Mouse (Mus musculus) kidney, postnatal 14 days (tissue): ENCODE measurements around the gene Meiob.

Experiments
- DNase-seq: peaks from one replicate; pipeline ENCODE4 v3.0.0; 2022; ENCODE audit warnings: mixed read lengths

Meiob gene

GRCm38 (mm10) chr17:24803952-24804951, at the start of gene Meiob:
Gene Meiob (plus strand): TSS chr17:24804289.
- DNase-seq, result peak; percentile 85

GRCm38 (mm10) chr17:24757394-24757793, 46.7 kb upstream of the Meiob start:
- no peak for DNase-seq

GRCm38 (mm10) chr17:24761121-24761520, 43.0 kb upstream of the Meiob start:
- no peak for DNase-seq

- no peak for DNase-seq
Observed at GRCm38 (mm10) chr17:24765016-24765905, 38.8 kb upstream of the Meiob start.

- peak; percentile 51 for DNase-seq
Observed at GRCm38 (mm10) chr17:24766266-24766875, 37.7 kb upstream of the Meiob start.

- DNase-seq, result no peak
Observed at GRCm38 (mm10) chr17:24769146-24769545, 34.9 kb upstream of the Meiob start.

GRCm38 (mm10) chr17:24773241-24773640, 30.8 kb upstream of the Meiob start:
- DNase-seq, result no peak

GRCm38 (mm10) chr17:24775173-24775572, 28.9 kb upstream of the Meiob start:
- DNase-seq, result no peak

GRCm38 (mm10) chr17:24777073-24777472, 27.0 kb upstream of the Meiob start:
- no peak for DNase-seq

- no peak for DNase-seq
Observed at GRCm38 (mm10) chr17:24780821-24781220, 23.3 kb upstream of the Meiob start.

- DNase-seq, result no peak
Observed at GRCm38 (mm10) chr17:24792190-24792589, 11.9 kb upstream of the Meiob start.

GRCm38 (mm10) chr17:24794791-24795190, 9.3 kb upstream of the Meiob start:
- peak; percentile 6 for DNase-seq

- no peak for DNase-seq
Observed at GRCm38 (mm10) chr17:24796969-24797368, 7.1 kb upstream of the Meiob start.

- DNase-seq, result no peak
Observed at GRCm38 (mm10) chr17:24798229-24798628, 5.9 kb upstream of the Meiob start.

GRCm38 (mm10) chr17:24799476-24799875, 4.6 kb upstream of the Meiob start:
- DNase-seq, result no peak

- no peak for DNase-seq
Observed at GRCm38 (mm10) chr17:24800524-24800923, 3.6 kb upstream of the Meiob start.

- DNase-seq, result no peak
Observed at GRCm38 (mm10) chr17:24811211-24811610, 7.1 kb downstream of the Meiob start.

GRCm38 (mm10) chr17:24812215-24812614, 8.1 kb downstream of the Meiob start:
- no peak for DNase-seq

GRCm38 (mm10) chr17:24815256-24815655, 11.2 kb downstream of the Meiob start:
- no peak for DNase-seq

GRCm38 (mm10) chr17:24817503-24817902, 13.4 kb downstream of the Meiob start:
- no peak for DNase-seq

GRCm38 (mm10) chr17:24818172-24818571, 14.1 kb downstream of the Meiob start:
- no peak for DNase-seq

- no peak for DNase-seq
Observed at GRCm38 (mm10) chr17:24819469-24819868, 15.4 kb downstream of the Meiob start.
